Mouse (Mus musculus): Measurements from ENCODE around the gene Pld4. TPM values are rescaled to one million over a fixed set of nuclear protein-coding genes. Genes with fewer than 3 reads are reported as not detected.
A peak's percentile ranks its signal among the peaks of the same experiment; 100 is the strongest.

Gene Pld4
- polyA plus RNA-seq, 1 experiment: 4.0 TPM

- Histone ChIP-seq H3K4me1 (ENCODE audit: control insufficient read depth, insufficient read depth, low read length) (no peaks in the 10 kb centered on the region), H3K4me3 (ENCODE audit: control insufficient read depth, low read depth, low read length) (no peak overlapping the region), H3K36me3 (ENCODE audit: control insufficient read depth, insufficient read depth, low read length) (no peaks in the 10 kb centered on the region)
These were observed 22.0 kb upstream of the Pld4 start for GRCm38 (mm10) chr12:112738281-112739022.

GRCm38 (mm10) chr12:112739023-112739568 is 21.4 kb upstream of the Pld4 start:
- H3K27ac ChIP-seq (ENCODE audit: control insufficient read depth, insufficient read depth, low read depth, low read length): no peak overlapping the region
- no peaks in the 10 kb centered on the region for H3K27me3 ChIP-seq (ENCODE audit: control insufficient read depth, insufficient read depth, low read length)
- no peak for TF ChIP-seq CTCF (IDR thresholded peaks at IDR 0.05; ENCODE audit: control insufficient read depth, insufficient read depth, insufficient replicate concordance, low read depth, low read length)
- no peak for TF ChIP-seq POLR2A (IDR thresholded peaks at IDR 0.05; ENCODE audit: control insufficient read depth, low read depth, low read length)
- H3K36me3 ChIP-seq (ENCODE audit: control insufficient read depth, insufficient read depth, low read length): no peaks in the 10 kb centered on the region
- no peak overlapping the region for H3K4me3 ChIP-seq (ENCODE audit: control insufficient read depth, low read depth, low read length)
- no peaks in the 10 kb centered on the region for H3K4me1 ChIP-seq (ENCODE audit: control insufficient read depth, insufficient read depth, low read length)

More at GRCm38 (mm10) chr12:112738281-112739022, 22.0 kb upstream of the Pld4 start:
- no peak overlapping the region for H3K27ac ChIP-seq (ENCODE audit: control insufficient read depth, insufficient read depth, low read depth, low read length)
- H3K27me3 ChIP-seq (ENCODE audit: control insufficient read depth, insufficient read depth, low read length): no peaks in the 10 kb centered on the region
- no peak for TF ChIP-seq CTCF (IDR thresholded peaks at IDR 0.05; ENCODE audit: control insufficient read depth, insufficient read depth, insufficient replicate concordance, low read depth, low read length)
- no peak for TF ChIP-seq POLR2A (IDR thresholded peaks at IDR 0.05; ENCODE audit: control insufficient read depth, low read depth, low read length)

GRCm38 (mm10) chr12:112742768-112743167 is 17.7 kb upstream of the Pld4 start:
- no peak overlapping the region for H3K27ac ChIP-seq (ENCODE audit: control insufficient read depth, insufficient read depth, low read depth, low read length)
- no peak for TF ChIP-seq POLR2A (IDR thresholded peaks at IDR 0.05; ENCODE audit: control insufficient read depth, low read depth, low read length)
- TF ChIP-seq CTCF (IDR thresholded peaks at IDR 0.05; ENCODE audit: control insufficient read depth, insufficient read depth, insufficient replicate concordance, low read depth, low read length): no peak
- H3K27me3 ChIP-seq (ENCODE audit: control insufficient read depth, insufficient read depth, low read length): no peaks in the 10 kb centered on the region
- H3K36me3 ChIP-seq (ENCODE audit: control insufficient read depth, insufficient read depth, low read length): no peaks in the 10 kb centered on the region
- no peak overlapping the region for H3K4me3 ChIP-seq (ENCODE audit: control insufficient read depth, low read depth, low read length)
- no peaks in the 10 kb centered on the region for H3K4me1 ChIP-seq (ENCODE audit: control insufficient read depth, insufficient read depth, low read length)

GRCm38 (mm10) chr12:112743168-112743975 is 17.1 kb upstream of the Pld4 start:
- H3K4me1 ChIP-seq (ENCODE audit: control insufficient read depth, insufficient read depth, low read length): no peaks in the 10 kb centered on the region
- TF ChIP-seq POLR2A (IDR thresholded peaks at IDR 0.05; ENCODE audit: control insufficient read depth, low read depth, low read length) (no peak), CTCF (IDR thresholded peaks at IDR 0.05; ENCODE audit: control insufficient read depth, insufficient read depth, insufficient replicate concordance, low read depth, low read length) (peak; percentile 65; the same call in 1 of the 2 replicates)
- H3K27me3 ChIP-seq (ENCODE audit: control insufficient read depth, insufficient read depth, low read length): no peaks in the 10 kb centered on the region
- H3K36me3 ChIP-seq (ENCODE audit: control insufficient read depth, insufficient read depth, low read length): no peaks in the 10 kb centered on the region
- no peak overlapping the region for H3K4me3 ChIP-seq (ENCODE audit: control insufficient read depth, low read depth, low read length)
- H3K27ac ChIP-seq (ENCODE audit: control insufficient read depth, insufficient read depth, low read depth, low read length): no peak overlapping the region

DNA sequence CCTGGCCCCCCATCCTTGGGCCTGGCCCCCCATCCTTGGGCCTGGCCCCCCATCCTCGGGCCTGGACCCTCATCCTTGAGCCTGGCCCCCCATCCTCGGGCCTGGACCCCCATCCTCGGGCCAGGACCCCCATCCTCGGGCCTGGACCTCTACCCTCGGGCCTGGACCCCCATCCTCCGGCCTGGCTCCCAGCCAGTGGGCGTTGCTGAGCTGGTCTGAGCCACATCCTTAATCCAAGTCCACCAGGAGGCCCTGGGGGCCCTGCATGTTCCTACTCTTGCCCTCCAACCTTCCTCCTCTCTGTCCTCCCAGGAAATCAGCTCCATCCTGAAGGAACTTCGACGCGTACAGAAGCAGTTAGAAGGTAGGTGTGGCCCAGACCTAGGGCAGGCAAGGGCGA is 16.2 kb upstream of the Pld4 start:
- no peaks in the 10 kb centered on the region for H3K27me3 ChIP-seq (ENCODE audit: control insufficient read depth, insufficient read depth, low read length)
- no peaks in the 10 kb centered on the region for H3K4me1 ChIP-seq (ENCODE audit: control insufficient read depth, insufficient read depth, low read length)
- H3K4me3 ChIP-seq (ENCODE audit: control insufficient read depth, low read depth, low read length): no peak overlapping the region
- no peak overlapping the region for H3K27ac ChIP-seq (ENCODE audit: control insufficient read depth, insufficient read depth, low read depth, low read length)
- TF ChIP-seq POLR2A (IDR thresholded peaks at IDR 0.05; ENCODE audit: control insufficient read depth, low read depth, low read length) (no peak), CTCF (IDR thresholded peaks at IDR 0.05; ENCODE audit: control insufficient read depth, insufficient read depth, insufficient replicate concordance, low read depth, low read length) (no peak)
- no peaks in the 10 kb centered on the region for H3K36me3 ChIP-seq (ENCODE audit: control insufficient read depth, insufficient read depth, low read length)

- Histone ChIP-seq H3K4me1 (ENCODE audit: control insufficient read depth, insufficient read depth, low read length) (no peaks in the 10 kb centered on the region), H3K27ac (ENCODE audit: control insufficient read depth, insufficient read depth, low read depth, low read length) (no peak overlapping the region), H3K27me3 (ENCODE audit: control insufficient read depth, insufficient read depth, low read length) (no peaks in the 10 kb centered on the region), H3K4me3 (ENCODE audit: control insufficient read depth, low read depth, low read length) (no peak overlapping the region), H3K36me3 (ENCODE audit: control insufficient read depth, insufficient read depth, low read length) (no peaks in the 10 kb centered on the region)
- TF ChIP-seq POLR2A (IDR thresholded peaks at IDR 0.05; ENCODE audit: control insufficient read depth, low read depth, low read length) (no peak), CTCF (IDR thresholded peaks at IDR 0.05; ENCODE audit: control insufficient read depth, insufficient read depth, insufficient replicate concordance, low read depth, low read length) (no peak)
These were observed 15.4 kb upstream of the Pld4 start for GRCm38 (mm10) chr12:112744891-112745580.
